Mouse (Mus musculus) adrenal gland, postnatal 25 days (tissue): Measurements from ENCODE around the gene Tmem9. TPM values are rescaled to one million over a fixed set of nuclear protein-coding genes. Genes with fewer than 3 reads are reported as not detected.

Experiments used
- DNase-seq: peaks from one replicate; pipeline ENCODE4 v3.0.0; 2021; ENCODE audit warnings: mixed read lengths
- total RNA-seq: library from RNA; stranded (reverse); gene quantifications from 2 replicates; pipeline ENCODE4 v1.2.3, GENCODE M21; 2021

The Tmem9 gene
- total RNA-seq, 1 experiment from 2014 or later = 41.0 TPM

- DNase-seq = no peak
Measured at GRCm38 (mm10) chr1:136031697-136032096, 23.7 kb downstream of the Tmem9 start.

GRCm38 (mm10) chr1:136032961-136033360 is 25.0 kb downstream of the Tmem9 start:
- DNase-seq = no peak

GRCm38 (mm10) chr1:136038746-136039538 is 31.0 kb downstream of the Tmem9 start:
- no peak for DNase-seq

- DNase-seq = no peak
Measured at GRCm38 (mm10) chr1:136040452-136040851, 32.5 kb downstream of the Tmem9 start.

GRCm38 (mm10) chr1:136040874-136041273 is 32.9 kb downstream of the Tmem9 start:
- no peak for DNase-seq

GRCm38 (mm10) chr1:136045774-136046173 is 37.8 kb downstream of the Tmem9 start:
- DNase-seq = peak; percentile 51

GRCm38 (mm10) chr1:136047432-136047831 is 39.5 kb downstream of the Tmem9 start:
- DNase-seq = no peak

- no peak for DNase-seq
Measured at GRCm38 (mm10) chr1:136047894-136048293, 39.9 kb downstream of the Tmem9 start.

- no peak for DNase-seq
Measured at GRCm38 (mm10) chr1:136050312-136051012, 42.5 kb downstream of the Tmem9 start, which contains the start of gene Ascl5. Ascl5 (plus strand) TSS chr1:136050804.

- DNase-seq = peak; percentile 8
Measured at GRCm38 (mm10) chr1:136051013-136051315, 43.0 kb downstream of the Tmem9 start.

GRCm38 (mm10) chr1:136051465-136051864 is 43.5 kb downstream of the Tmem9 start:
- DNase-seq = peak; percentile 50

- DNase-seq = no peak
Measured at GRCm38 (mm10) chr1:136052547-136052946, 44.6 kb downstream of the Tmem9 start, which contains the start of gene Cacna1s. Cacna1s (plus strand) TSS chr1:136052750.

- DNase-seq = no peak
Measured at GRCm38 (mm10) chr1:136055771-136056170, 47.8 kb downstream of the Tmem9 start.

GRCm38 (mm10) chr1:136058594-136058993 is 50.6 kb downstream of the Tmem9 start:
- DNase-seq = no peak

- DNase-seq = peak; percentile 71
Measured at GRCm38 (mm10) chr1:136061041-136061789, 53.3 kb downstream of the Tmem9 start.

GRCm38 (mm10) chr1:136061790-136062141 is 53.8 kb downstream of the Tmem9 start:
- no peak for DNase-seq

- DNase-seq = no peak
Measured at GRCm38 (mm10) chr1:136063991-136064390, 56.0 kb downstream of the Tmem9 start.

- no peak for DNase-seq
Measured at GRCm38 (mm10) chr1:136066621-136067020, 58.7 kb downstream of the Tmem9 start.

- no peak for DNase-seq
Measured at GRCm38 (mm10) chr1:136067579-136067978, 59.6 kb downstream of the Tmem9 start.

- peak; percentile 49 for DNase-seq
Measured at GRCm38 (mm10) chr1:136076086-136076485, 68.1 kb downstream of the Tmem9 start.

GRCm38 (mm10) chr1:136077656-136078055 is 69.7 kb downstream of the Tmem9 start:
- DNase-seq = no peak

GRCm38 (mm10) chr1:136081161-136081560 is 73.2 kb downstream of the Tmem9 start:
- no peak for DNase-seq
